Mouse (Mus musculus): Measurements from ENCODE around the gene Mmab. TPM values are rescaled to one million over a fixed set of nuclear protein-coding genes. Genes with fewer than 3 reads are reported as not detected.
A peak's percentile ranks its signal among the peaks of the same experiment; 100 is the strongest.

The Mmab gene
- total RNA-seq, 4 experiments from 2014 or later: 19.0 to 21.0 (median 19.7) TPM

GRCm38 (mm10) chr5:114429781-114430180 is 14.1 kb downstream of the Mmab start:
- DNase-seq (ENCODE audit: low spot score in 2 of 2): no peak

DNA sequence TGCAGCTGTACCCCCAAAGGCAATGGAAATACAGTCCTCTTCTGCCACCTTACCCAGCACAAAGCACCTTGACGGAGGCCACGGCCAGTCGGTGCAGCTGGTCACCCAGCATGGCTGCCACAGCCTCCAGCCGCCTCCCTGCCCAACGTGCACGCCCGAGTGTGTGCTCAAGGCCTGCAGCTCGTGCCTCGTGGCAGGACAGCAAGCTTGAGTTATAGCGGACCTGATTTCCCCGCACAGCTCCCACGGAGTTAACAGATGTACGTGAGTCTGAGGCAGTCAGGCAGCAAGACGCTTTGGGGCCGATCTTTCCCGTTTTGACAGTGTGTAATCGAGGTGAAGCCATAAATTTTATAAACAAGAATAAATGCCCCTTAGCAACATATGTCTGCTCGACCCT is 15.2 kb downstream of the Mmab start:
- DNase-seq (ENCODE audit: low spot score in 2 of 2): no peak

GRCm38 (mm10) chr5:114426732-114427131 is 17.1 kb downstream of the Mmab start:
- DNase-seq (ENCODE audit: low spot score in 2 of 2): no peak

- DNase-seq (ENCODE audit: low spot score in 2 of 2): no peak
These were observed 19.9 kb downstream of the Mmab start for GRCm38 (mm10) chr5:114423961-114424360.

DNA sequence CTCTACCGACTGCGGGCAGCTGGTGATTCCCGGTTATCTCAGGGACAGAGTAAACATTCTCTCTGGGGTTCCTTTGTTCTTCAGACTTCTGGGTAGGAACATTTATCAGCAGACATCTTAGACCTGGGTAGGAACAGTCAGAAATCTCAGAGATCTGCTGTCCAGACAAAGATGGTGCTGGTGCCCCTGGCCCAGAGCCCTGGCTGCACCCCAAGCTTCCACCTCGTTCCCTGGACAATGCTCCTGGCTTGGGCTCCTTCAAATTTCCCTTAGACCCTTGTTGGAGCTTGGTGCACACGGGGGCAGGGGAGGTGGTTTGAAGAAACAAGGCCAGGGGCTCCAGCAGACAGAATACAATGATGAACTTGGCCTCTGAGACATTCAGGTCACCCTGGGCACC is 21.3 kb downstream of the Mmab start:
- DNase-seq (ENCODE audit: low spot score in 2 of 2): no peak

GRCm38 (mm10) chr5:114421561-114422298 is 22.1 kb downstream of the Mmab start:
- no peak for DNase-seq (ENCODE audit: low spot score in 2 of 2)

GRCm38 (mm10) chr5:114418541-114418940 is 25.3 kb downstream of the Mmab start:
- DNase-seq (ENCODE audit: low spot score in 2 of 2): no peak

DNA sequence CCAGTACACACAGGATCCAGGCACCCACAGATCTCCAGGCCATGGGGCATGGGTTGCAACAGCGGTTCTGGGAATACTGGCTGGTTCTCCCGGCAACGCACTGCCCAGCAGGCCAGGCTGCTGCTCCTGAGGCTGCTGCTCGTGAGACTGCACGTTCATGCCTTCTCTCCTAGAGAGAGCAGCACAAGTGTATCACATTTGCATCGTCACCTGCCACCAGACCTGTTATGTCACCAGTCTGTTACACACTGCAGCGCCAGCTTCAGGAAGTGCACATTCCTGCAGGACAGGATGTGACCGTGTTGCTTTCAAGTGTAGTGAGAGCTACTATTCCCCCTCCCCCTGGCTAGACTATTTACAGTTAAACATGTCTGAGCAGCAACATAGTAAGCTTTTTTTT is 27.0 kb downstream of the Mmab start:
- DNase-seq (ENCODE audit: low spot score in 2 of 2): no peak

DNA sequence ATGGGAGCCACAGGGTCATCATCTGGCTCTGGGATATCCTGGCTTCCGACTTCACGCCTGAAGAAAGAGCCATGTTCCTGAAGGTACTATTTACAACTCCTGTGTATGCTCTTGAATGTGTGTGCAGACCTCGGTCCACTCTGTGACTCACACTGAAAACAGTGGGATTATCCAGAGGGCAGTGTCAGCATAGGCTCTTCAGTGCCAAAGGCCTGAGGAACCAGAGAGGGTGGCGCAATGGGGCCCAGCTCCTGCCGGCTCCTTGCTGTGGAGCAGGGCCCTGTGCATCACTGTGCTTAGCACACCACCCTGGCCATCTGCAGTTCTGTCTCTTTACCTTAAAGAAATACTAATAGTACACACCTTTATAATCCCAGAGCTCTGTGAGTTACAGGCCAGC is 28.3 kb downstream of the Mmab start:
- DNase-seq (ENCODE audit: low spot score in 2 of 2): no peak

GRCm38 (mm10) chr5:114413067-114413735 is 30.7 kb downstream of the Mmab start:
- no peak for DNase-seq (ENCODE audit: low spot score in 2 of 2)

GRCm38 (mm10) chr5:114412361-114412998 is 31.4 kb downstream of the Mmab start:
- no peak for DNase-seq (ENCODE audit: low spot score in 2 of 2)

- no peak for DNase-seq (ENCODE audit: low spot score in 2 of 2)
These were observed 33.4 kb downstream of the Mmab start for GRCm38 (mm10) chr5:114410429-114410828.

DNA sequence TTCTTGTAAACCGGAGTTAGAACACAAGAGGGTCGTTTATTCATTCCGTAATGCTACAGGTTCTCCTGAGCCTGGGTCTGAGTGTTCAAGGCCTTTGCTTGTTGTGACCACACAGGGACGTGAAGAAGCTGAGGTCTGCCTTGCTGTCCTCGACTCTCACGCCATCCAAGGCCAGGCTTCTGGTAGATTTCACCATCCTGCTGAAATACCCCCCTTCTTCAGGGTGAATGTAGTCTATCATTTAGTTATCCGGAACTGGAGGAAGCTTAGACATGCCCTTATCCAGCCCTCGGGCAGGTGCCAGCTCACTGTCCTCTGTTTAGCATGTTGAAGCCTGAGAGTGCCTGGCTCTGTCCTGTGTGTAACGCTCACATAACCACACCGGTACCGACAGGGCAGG is 35.0 kb downstream of the Mmab start:
- no peak for DNase-seq (ENCODE audit: low spot score in 2 of 2)

DNA sequence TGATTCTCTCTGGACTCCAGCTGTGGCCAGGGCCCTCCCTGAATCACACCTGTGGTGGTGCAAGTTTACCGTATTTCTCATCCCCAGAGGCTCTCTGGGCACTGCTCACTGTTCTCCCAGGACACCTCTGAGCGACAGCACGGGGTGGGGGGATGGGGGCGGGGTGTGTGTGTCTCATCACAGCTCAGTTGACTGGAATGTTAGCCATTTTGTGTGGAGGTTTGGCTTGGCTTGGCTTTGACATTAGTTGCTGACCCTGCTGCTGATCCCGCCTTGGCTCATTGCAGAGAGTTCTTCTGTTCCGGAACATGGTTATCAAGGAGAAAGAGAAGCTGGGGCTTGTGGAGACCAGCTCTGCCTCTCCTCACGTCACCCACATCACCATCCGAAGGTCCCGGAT is 36.0 kb downstream of the Mmab start:
- DNase-seq (ENCODE audit: low spot score in 2 of 2): no peak

GRCm38 (mm10) chr5:114407269-114407668 is 36.6 kb downstream of the Mmab start:
- DNase-seq (ENCODE audit: low spot score in 2 of 2): no peak

DNA sequence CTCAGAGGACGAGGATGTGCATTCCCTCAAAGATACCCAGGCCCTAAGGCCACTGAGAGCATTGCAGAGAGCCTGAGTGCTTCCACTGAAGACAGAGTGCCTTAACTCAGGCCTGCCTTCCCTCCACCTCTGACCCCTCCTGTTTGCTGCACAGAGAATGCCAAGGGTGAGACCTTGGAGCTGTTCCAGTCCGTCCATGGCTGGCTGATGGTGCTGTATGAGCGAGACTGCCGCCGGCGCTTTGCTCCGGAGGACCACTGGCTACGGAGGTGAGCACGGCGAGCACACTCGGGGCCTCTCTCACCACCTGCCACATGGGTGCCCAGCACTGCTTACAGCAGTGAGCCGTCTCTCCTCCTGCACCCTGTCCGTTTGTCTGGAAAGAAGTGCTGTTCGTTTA is 37.3 kb downstream of the Mmab start:
- DNase-seq (ENCODE audit: low spot score in 2 of 2): no peak

GRCm38 (mm10) chr5:114393169-114393568 is 50.7 kb downstream of the Mmab start:
- no peak for DNase-seq (ENCODE audit: low spot score in 2 of 2)

- no peak for DNase-seq (ENCODE audit: low spot score in 2 of 2)
These were observed 59.4 kb downstream of the Mmab start for GRCm38 (mm10) chr5:114384448-114384847.

- peak in 1 of 2 experiments; percentile 25 for DNase-seq (ENCODE audit: low spot score in 2 of 2)
These were observed 60.5 kb downstream of the Mmab start for GRCm38 (mm10) chr5:114383184-114383904.
